Mouse (Mus musculus) spleen, adult 2 months (tissue): ENCODE measurements around the gene Ets1.

ENCODE experiments used
- CTCF ChIP-seq: fragments of 200-500 bp; IDR thresholded peaks from 2 replicates; pipeline ENCODE4 v1.5.1; 2011; ENCODE audit warnings: mild to moderate bottlenecking, inconsistent platforms; ENCODE audit not compliant: insufficient read depth, insufficient read length, insufficient replicate concordance; ENCODE audit errors: extremely low read depth
- POLR2A ChIP-seq: fragments of 200-500 bp; IDR thresholded peaks from 2 replicates; pipeline ENCODE4 v1.6.1; 2011; ENCODE audit warnings: low read depth, low read length, inconsistent platforms

- TF ChIP-seq CTCF = no peak
- no peak for TF ChIP-seq POLR2A
Measured at GRCm38 (mm10) chr9:32615461-32615860, 20.6 kb upstream of the Ets1 start.
